Mouse (Mus musculus): Measurements from ENCODE around the gene Hexa. TPM values are rescaled to one million over a fixed set of nuclear protein-coding genes. Genes with fewer than 3 reads are reported as not detected.

Gene Hexa
- polyA plus RNA-seq, 1 experiment from 2014 or later, result 62.4 TPM

- Histone ChIP-seq H3K4me2 (ENCODE audit: low read length) (no peak overlapping the region), H3K27me3 (ENCODE audit: control insufficient read depth, insufficient read depth, low read depth, low read length) (no peaks in the 10 kb centered on the region), H3K27ac (ENCODE audit: low read length) (no peak overlapping the region), H3K4me1 (ENCODE audit: control insufficient read depth, insufficient read depth, low read length) (no peaks in the 10 kb centered on the region), H3K9me3 (replicated peaks; ENCODE audit: control insufficient read depth, low read length, poor library complexity, severe bottlenecking) (no peaks in the 10 kb centered on the region), H3K9ac (ENCODE audit: low read depth, low read length) (no peak overlapping the region), H3K4me3 (ENCODE audit: low read depth, low read length) (no peak overlapping the region), H3K36me3 (ENCODE audit: control insufficient read depth, insufficient read depth, low read length) (no peaks in the 10 kb centered on the region)
- ATAC-seq, result no peak
- 86% methylated on average over 3 of the region's 3 CpGs for WGBS
These were observed 11.8 kb upstream of the Hexa start for GRCm38 (mm10) chr9:59527580-59527979.

DNA sequence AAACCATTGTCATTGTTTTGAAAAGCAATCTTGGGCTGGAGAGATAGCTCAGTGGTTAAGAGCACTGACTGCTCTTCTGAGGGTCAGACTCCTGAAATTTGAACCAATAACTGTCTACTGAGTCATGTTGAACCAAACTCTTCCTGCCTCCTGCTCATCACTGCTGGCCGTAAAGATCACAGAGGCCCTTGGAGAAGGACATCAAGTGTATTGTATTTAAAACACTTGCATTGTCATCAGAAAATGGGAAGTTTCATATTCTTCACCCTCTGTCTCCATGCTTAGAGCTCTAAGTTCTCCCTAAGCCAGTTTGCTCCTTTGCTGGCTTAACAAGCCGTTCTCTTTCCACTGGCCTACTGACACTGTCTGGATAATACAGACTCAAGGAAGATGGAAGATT lies 11.1 kb upstream of the Hexa start:
- Histone ChIP-seq H3K4me1 (ENCODE audit: control insufficient read depth, insufficient read depth, low read length) (no peaks in the 10 kb centered on the region), H3K27ac (ENCODE audit: low read length) (no peak overlapping the region), H3K4me3 (ENCODE audit: low read depth, low read length) (no peak overlapping the region), H3K36me3 (ENCODE audit: control insufficient read depth, insufficient read depth, low read length) (no peaks in the 10 kb centered on the region), H3K4me2 (ENCODE audit: low read length) (no peak overlapping the region), H3K9me3 (replicated peaks; ENCODE audit: control insufficient read depth, low read length, poor library complexity, severe bottlenecking) (no peaks in the 10 kb centered on the region), H3K9ac (ENCODE audit: low read depth, low read length) (no peak overlapping the region), H3K27me3 (ENCODE audit: control insufficient read depth, insufficient read depth, low read depth, low read length) (no peaks in the 10 kb centered on the region)
- no peak for ATAC-seq
- WGBS, result 86% methylated on average over 2 of the region's 2 CpGs

DNA sequence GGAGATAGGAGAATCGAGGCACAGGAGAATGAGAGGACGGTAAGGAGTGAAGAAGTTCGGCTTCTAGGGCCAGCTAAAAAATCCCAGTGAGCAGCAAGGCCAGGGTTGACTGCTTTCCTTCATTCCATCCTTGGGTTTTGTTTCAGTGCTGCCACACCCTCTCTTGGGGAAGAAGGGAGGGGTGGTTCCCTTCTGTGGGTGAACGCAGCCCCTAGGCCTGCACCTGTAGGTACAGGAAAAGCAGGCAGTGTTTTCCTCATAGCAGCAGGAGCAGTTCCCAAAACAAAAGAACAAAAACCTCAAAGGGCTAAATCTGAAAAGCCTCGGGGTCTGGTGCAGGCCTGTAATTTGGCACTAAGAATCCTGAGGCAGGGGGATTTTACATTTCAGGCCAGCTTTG lies 7.7 kb upstream of the Hexa start:
- Histone ChIP-seq H3K4me2 (ENCODE audit: low read length) (no peak overlapping the region), H3K27ac (ENCODE audit: low read length) (no peak overlapping the region), H3K27me3 (ENCODE audit: control insufficient read depth, insufficient read depth, low read depth, low read length) (no peaks in the 10 kb centered on the region), H3K36me3 (ENCODE audit: control insufficient read depth, insufficient read depth, low read length) (no peaks in the 10 kb centered on the region), H3K4me1 (ENCODE audit: control insufficient read depth, insufficient read depth, low read length) (no peaks in the 10 kb centered on the region), H3K9ac (ENCODE audit: low read depth, low read length) (no peak overlapping the region), H3K9me3 (replicated peaks; ENCODE audit: control insufficient read depth, low read length, poor library complexity, severe bottlenecking) (no peaks in the 10 kb centered on the region), H3K4me3 (ENCODE audit: low read depth, low read length) (no peak overlapping the region)
- WGBS, result 13% methylated on average over 5 of the region's 5 CpGs
- ATAC-seq, result no peak

DNA sequence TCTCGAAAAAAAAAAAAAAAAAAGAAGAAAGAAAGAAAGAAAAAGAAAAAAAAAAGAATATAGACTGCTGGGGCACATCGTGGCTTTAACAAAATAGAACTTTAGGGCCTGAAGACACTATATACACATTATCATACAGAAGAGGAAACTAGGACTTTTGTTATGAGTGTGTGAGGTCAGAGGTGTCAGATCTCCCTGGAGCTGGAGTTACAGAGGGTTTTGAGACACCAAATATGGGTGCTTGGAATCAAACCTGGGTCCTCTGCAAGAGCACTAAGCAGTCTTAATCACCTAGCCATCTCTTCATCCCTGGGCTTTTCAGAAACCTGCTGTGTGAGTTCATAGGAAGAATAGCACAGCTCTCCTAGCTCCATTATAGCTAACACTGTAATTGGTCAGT lies 5.9 kb upstream of the Hexa start:
- H3K4me3 ChIP-seq (ENCODE audit: low read depth, low read length), result no peak overlapping the region
- H3K27me3 ChIP-seq (ENCODE audit: control insufficient read depth, insufficient read depth, low read depth, low read length), result no peaks in the 10 kb centered on the region
- H3K27ac ChIP-seq (ENCODE audit: low read length), result no peak overlapping the region
- H3K4me1 ChIP-seq (ENCODE audit: control insufficient read depth, insufficient read depth, low read length), result no peaks in the 10 kb centered on the region
- WGBS, result 78% methylated on average over 2 of the region's 2 CpGs
- H3K36me3 ChIP-seq (ENCODE audit: control insufficient read depth, insufficient read depth, low read length), result no peaks in the 10 kb centered on the region
- no peak for ATAC-seq
- no peak overlapping the region for H3K4me2 ChIP-seq (ENCODE audit: low read length)
- no peaks in the 10 kb centered on the region for H3K9me3 ChIP-seq (replicated peaks; ENCODE audit: control insufficient read depth, low read length, poor library complexity, severe bottlenecking)
- H3K9ac ChIP-seq (ENCODE audit: low read depth, low read length), result no peak overlapping the region

DNA sequence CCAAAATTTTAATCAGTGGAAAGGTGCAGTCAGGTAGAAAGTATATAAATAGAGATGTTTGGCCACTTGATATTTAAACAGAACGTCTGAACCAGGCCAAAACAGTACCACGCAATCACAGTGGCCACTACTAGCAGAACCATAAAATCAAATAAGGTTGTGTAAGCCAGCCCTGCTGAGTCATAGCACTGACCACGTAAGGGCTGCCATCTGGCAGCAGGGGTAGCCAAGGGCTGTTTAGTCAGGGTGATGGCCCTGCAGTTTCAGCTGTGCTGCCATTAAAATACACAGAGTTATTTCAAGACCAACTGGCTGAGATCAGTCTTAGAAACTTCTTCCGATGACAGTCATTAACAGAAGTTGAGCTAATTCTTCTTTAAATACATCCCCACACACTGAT lies 5.5 kb upstream of the Hexa start:
- 87% methylated on average over 4 of the region's 4 CpGs for whole genome bisulfite sequencing
- Histone ChIP-seq H3K4me1 (ENCODE audit: control insufficient read depth, insufficient read depth, low read length) (peaks cover 1% of the 10 kb centered on the region; the same call in 1 of the 2 replicates), H3K27me3 (ENCODE audit: control insufficient read depth, insufficient read depth, low read depth, low read length) (no peaks in the 10 kb centered on the region), H3K4me2 (ENCODE audit: low read length) (no peak overlapping the region), H3K36me3 (ENCODE audit: control insufficient read depth, insufficient read depth, low read length) (no peaks in the 10 kb centered on the region), H3K27ac (ENCODE audit: low read length) (no peak overlapping the region), H3K4me3 (ENCODE audit: low read depth, low read length) (no peak overlapping the region), H3K9ac (ENCODE audit: low read depth, low read length) (no peak overlapping the region), H3K9me3 (replicated peaks; ENCODE audit: control insufficient read depth, low read length, poor library complexity, severe bottlenecking) (no peaks in the 10 kb centered on the region)
- ATAC-seq, result no peak

GRCm38 (mm10) chr9:59537651-59538050 lies 1.7 kb upstream of the Hexa start:
- H3K36me3 ChIP-seq (ENCODE audit: control insufficient read depth, insufficient read depth, low read length), result no peaks in the 10 kb centered on the region
- H3K4me1 ChIP-seq (ENCODE audit: control insufficient read depth, insufficient read depth, low read length), result peaks cover 21% of the 10 kb centered on the region
- H3K9ac ChIP-seq (ENCODE audit: low read depth, low read length), result no peak overlapping the region
- H3K27ac ChIP-seq (ENCODE audit: low read length), result no peak overlapping the region
- no peak overlapping the region for H3K4me3 ChIP-seq (ENCODE audit: low read depth, low read length)
- WGBS, result 84% methylated on average over 3 of the region's 3 CpGs
- no peaks in the 10 kb centered on the region for H3K27me3 ChIP-seq (ENCODE audit: control insufficient read depth, insufficient read depth, low read depth, low read length)
- no peak overlapping the region for H3K4me2 ChIP-seq (ENCODE audit: low read length)
- no peak for ATAC-seq
- H3K9me3 ChIP-seq (replicated peaks; ENCODE audit: control insufficient read depth, low read length, poor library complexity, severe bottlenecking), result no peaks in the 10 kb centered on the region

GRCm38 (mm10) chr9:59541617-59542016 lies 2.3 kb downstream of the Hexa start:
- Histone ChIP-seq H3K9me3 (replicated peaks; ENCODE audit: control insufficient read depth, low read length, poor library complexity, severe bottlenecking) (no peaks in the 10 kb centered on the region), H3K4me2 (ENCODE audit: low read length) (no peak overlapping the region), H3K36me3 (ENCODE audit: control insufficient read depth, insufficient read depth, low read length) (no peaks in the 10 kb centered on the region), H3K4me3 (ENCODE audit: low read depth, low read length) (no peak overlapping the region), H3K4me1 (ENCODE audit: control insufficient read depth, insufficient read depth, low read length) (peaks cover 23% of the 10 kb centered on the region), H3K27ac (ENCODE audit: low read length) (no peak overlapping the region), H3K27me3 (ENCODE audit: control insufficient read depth, insufficient read depth, low read depth, low read length) (no peaks in the 10 kb centered on the region), H3K9ac (ENCODE audit: low read depth, low read length) (no peak overlapping the region)
- WGBS, result 90% methylated on average over 6 of the region's 6 CpGs
- ATAC-seq, result no peak

- Histone ChIP-seq H3K9me3 (replicated peaks; ENCODE audit: control insufficient read depth, low read length, poor library complexity, severe bottlenecking) (no peaks in the 10 kb centered on the region), H3K4me1 (ENCODE audit: control insufficient read depth, insufficient read depth, low read length) (peaks cover 23% of the 10 kb centered on the region), H3K4me3 (ENCODE audit: low read depth, low read length) (no peak overlapping the region), H3K27me3 (ENCODE audit: control insufficient read depth, insufficient read depth, low read depth, low read length) (no peaks in the 10 kb centered on the region), H3K36me3 (ENCODE audit: control insufficient read depth, insufficient read depth, low read length) (no peaks in the 10 kb centered on the region), H3K4me2 (ENCODE audit: low read length) (no peak overlapping the region), H3K9ac (ENCODE audit: low read depth, low read length) (no peak overlapping the region), H3K27ac (ENCODE audit: low read length) (no peak overlapping the region)
- no peak for ATAC-seq
These were observed 3.5 kb downstream of the Hexa start for GRCm38 (mm10) chr9:59542766-59543324.

- no peak overlapping the region for H3K9ac ChIP-seq (ENCODE audit: low read depth, low read length)
- no peaks in the 10 kb centered on the region for H3K36me3 ChIP-seq (ENCODE audit: control insufficient read depth, insufficient read depth, low read length)
- no peak overlapping the region for H3K27ac ChIP-seq (ENCODE audit: low read length)
- no peak overlapping the region for H3K4me3 ChIP-seq (ENCODE audit: low read depth, low read length)
- H3K27me3 ChIP-seq (ENCODE audit: control insufficient read depth, insufficient read depth, low read depth, low read length), result no peaks in the 10 kb centered on the region
- H3K4me1 ChIP-seq (ENCODE audit: control insufficient read depth, insufficient read depth, low read length), result peaks cover 19% of the 10 kb centered on the region
- H3K4me2 ChIP-seq (ENCODE audit: low read length), result no peak overlapping the region
- ATAC-seq, result no peak
- H3K9me3 ChIP-seq (replicated peaks; ENCODE audit: control insufficient read depth, low read length, poor library complexity, severe bottlenecking), result no peaks in the 10 kb centered on the region
- WGBS, result 89% methylated on average over 5 of the region's 5 CpGs
These were observed 5.4 kb downstream of the Hexa start for GRCm38 (mm10) chr9:59544739-59545138.
